Mouse (Mus musculus) testis, postnatal 14 days (tissue): ENCODE measurements around the gene Zcchc2.

Experiments used
- DNase-seq: peaks from one replicate; pipeline ENCODE4 v3.0.0; 2021; ENCODE audit warnings: low spot score

Gene Zcchc2

GRCm38 (mm10) chr1:105988903-105989639 lies 1.1 kb upstream of the Zcchc2 start:
- DNase-seq: no peak

- DNase-seq: no peak
Observed at GRCm38 (mm10) chr1:105989640-105989984, 594 bp upstream of the Zcchc2 start.

GRCm38 (mm10) chr1:105990911-105991761 lies 930 bp downstream of the Zcchc2 start:
- peak; percentile 74 for DNase-seq

- DNase-seq: no peak
Observed at GRCm38 (mm10) chr1:105991931-105992837, 2.0 kb downstream of the Zcchc2 start.

GRCm38 (mm10) chr1:105993196-105993595 lies 3.0 kb downstream of the Zcchc2 start:
- no peak for DNase-seq

GRCm38 (mm10) chr1:105993601-105994209 lies 3.5 kb downstream of the Zcchc2 start:
- peak; percentile 90 for DNase-seq

GRCm38 (mm10) chr1:105995966-105996365 lies 5.8 kb downstream of the Zcchc2 start:
- no peak for DNase-seq

- DNase-seq: no peak
Observed at GRCm38 (mm10) chr1:105997282-105997681, 7.1 kb downstream of the Zcchc2 start.

- DNase-seq: no peak
Observed at GRCm38 (mm10) chr1:105999802-106000201, 9.6 kb downstream of the Zcchc2 start.

- no peak for DNase-seq
Observed at GRCm38 (mm10) chr1:106007581-106007980, 17.4 kb downstream of the Zcchc2 start.

- DNase-seq: no peak
Observed at GRCm38 (mm10) chr1:106011097-106011496, 20.9 kb downstream of the Zcchc2 start.

- DNase-seq: no peak
Observed at GRCm38 (mm10) chr1:106013759-106014158, 23.6 kb downstream of the Zcchc2 start.

GRCm38 (mm10) chr1:106016262-106016661 lies 26.1 kb downstream of the Zcchc2 start:
- DNase-seq: no peak

- no peak for DNase-seq
Observed at GRCm38 (mm10) chr1:106019854-106020253, 29.6 kb downstream of the Zcchc2 start.

- DNase-seq: no peak
Observed at GRCm38 (mm10) chr1:106022998-106023397, 32.8 kb downstream of the Zcchc2 start.

- no peak for DNase-seq
Observed at GRCm38 (mm10) chr1:106024254-106024653, 34.0 kb downstream of the Zcchc2 start.

GRCm38 (mm10) chr1:106024778-106025177 lies 34.6 kb downstream of the Zcchc2 start:
- DNase-seq: no peak

- no peak for DNase-seq
Observed at GRCm38 (mm10) chr1:106029769-106030168, 39.6 kb downstream of the Zcchc2 start.

GRCm38 (mm10) chr1:106030331-106030730 lies 40.1 kb downstream of the Zcchc2 start:
- DNase-seq: no peak

- DNase-seq: no peak
Observed at GRCm38 (mm10) chr1:106030886-106031285, 40.7 kb downstream of the Zcchc2 start.

GRCm38 (mm10) chr1:106031908-106032307 lies 41.7 kb downstream of the Zcchc2 start:
- no peak for DNase-seq

GRCm38 (mm10) chr1:106034776-106035175 lies 44.6 kb downstream of the Zcchc2 start:
- DNase-seq: no peak
